Mouse (Mus musculus) CD4-positive, CD25-positive, alpha-beta regulatory T cell, adult 2 months (primary cell): Measurements from ENCODE around the gene Zmynd10.

Experiments used
- DNase-seq: peaks from one replicate; pipeline ENCODE4 v3.0.0-alpha.2; 2012; ENCODE audit warnings: low read depth, low spot score

Gene Zmynd10

GRCm38 (mm10) chr9:107539940-107540339 is 7.2 kb upstream of the Zmynd10 start:
- no peak for DNase-seq

- DNase-seq, result no peak
Measured at GRCm38 (mm10) chr9:107540420-107540819, 6.7 kb upstream of the Zmynd10 start.

GRCm38 (mm10) chr9:107541005-107541404 is 6.1 kb upstream of the Zmynd10 start:
- DNase-seq, result no peak

- peak; percentile 97 for DNase-seq
Measured at GRCm38 (mm10) chr9:107541474-107542351, 5.4 kb upstream of the Zmynd10 start, which contains the start of the genes Cyb561d2 and Nprl2. TSS of gene Cyb561d2 (minus strand) at chr9:107542193. TSS of gene Nprl2 (plus strand) at chr9:107542226.

GRCm38 (mm10) chr9:107542352-107542686 is 4.8 kb upstream of the Zmynd10 start:
- DNase-seq, result no peak

GRCm38 (mm10) chr9:107542721-107543120 is 4.4 kb upstream of the Zmynd10 start:
- no peak for DNase-seq

- no peak for DNase-seq
Measured at GRCm38 (mm10) chr9:107543299-107543698, 3.8 kb upstream of the Zmynd10 start.

- DNase-seq, result no peak
Measured at GRCm38 (mm10) chr9:107544196-107544700, 2.9 kb upstream of the Zmynd10 start.

GRCm38 (mm10) chr9:107544729-107545128 is 2.4 kb upstream of the Zmynd10 start:
- DNase-seq, result no peak

- DNase-seq, result no peak
Measured at GRCm38 (mm10) chr9:107545199-107545598, 1.9 kb upstream of the Zmynd10 start.

GRCm38 (mm10) chr9:107545602-107546001 is 1.5 kb upstream of the Zmynd10 start:
- DNase-seq, result peak; percentile 85

GRCm38 (mm10) chr9:107547957-107548356 is 859 bp downstream of the Zmynd10 start:
- DNase-seq, result no peak

GRCm38 (mm10) chr9:107548820-107549219 is 1.7 kb downstream of the Zmynd10 start:
- DNase-seq, result no peak

GRCm38 (mm10) chr9:107549297-107550074 is 2.4 kb downstream of the Zmynd10 start:
- no peak for DNase-seq

- no peak for DNase-seq
Measured at GRCm38 (mm10) chr9:107550491-107551116, 3.5 kb downstream of the Zmynd10 start.

GRCm38 (mm10) chr9:107551117-107551889 is 4.2 kb downstream of the Zmynd10 start, which contains the start of gene Rassf1:
TSS of gene Rassf1 (plus strand) at chr9:107551555.
- peak; percentile 87 for DNase-seq

GRCm38 (mm10) chr9:107551890-107552355 is 4.8 kb downstream of the Zmynd10 start:
- DNase-seq, result no peak

- no peak for DNase-seq
Measured at GRCm38 (mm10) chr9:107552690-107553393, 5.7 kb downstream of the Zmynd10 start.

- peak; percentile 60 for DNase-seq
Measured at GRCm38 (mm10) chr9:107553541-107554318, 6.6 kb downstream of the Zmynd10 start.
